Mouse (Mus musculus): ENCODE measurements around the gene Paqr7.

GRCm38 (mm10) chr4:134455310-134455709 is 41.2 kb upstream of the Paqr7 start:
- TF ChIP-seq POLR2A (IDR thresholded peaks at IDR 0.05; ENCODE audit: low read depth, low read length) (no peak), CTCF (IDR thresholded peaks at IDR 0.05; ENCODE audit: borderline replicate concordance, insufficient read depth, low read length) (no peak)
